Mouse (Mus musculus) testis, adult 2 months (tissue): ENCODE results near the gene Thrap3.

Experiments
- CTCF ChIP-seq: fragments of 200-500 bp; IDR thresholded peaks from 2 replicates; pipeline ENCODE4 v1.5.1; 2012; ENCODE audit warnings: low read depth, mild to moderate bottlenecking, inconsistent platforms, low read length, moderate library complexity; ENCODE audit not compliant: control insufficient read depth, insufficient read depth, insufficient replicate concordance
- POLR2A ChIP-seq: fragments of 200-500 bp; IDR thresholded peaks from 2 replicates; pipeline ENCODE4 v1.6.1; 2012; ENCODE audit warnings: low read depth, mild to moderate bottlenecking, inconsistent platforms, low read length, moderate library complexity; ENCODE audit not compliant: control insufficient read depth

- TF ChIP-seq POLR2A (0 out of 2 replicates have a peak, but pooled peaks have one; percentile 24), CTCF (peak; percentile 71; the same call in 1 of the 2 replicates)
Measured at GRCm38 (mm10) chr4:126227077-126227761, 24.7 kb upstream of the Thrap3 start.
